Mouse (Mus musculus) embryo, embryonic 10 days (tissue): ENCODE results near the gene Adcy3.

Source experiments
- DNase-seq: peaks from one replicate; pipeline ENCODE4 v3.0.0-alpha.2; 2015; ENCODE audit warnings: low spot score

The Adcy3 gene

GRCm38 (mm10) chr12:4180507-4180906 is 47.6 kb downstream of the Adcy3 start:
- no peak for DNase-seq

GRCm38 (mm10) chr12:4184648-4185047 is 51.7 kb downstream of the Adcy3 start:
- peak; percentile 33 for DNase-seq

GRCm38 (mm10) chr12:4188171-4189059 is 55.5 kb downstream of the Adcy3 start:
- peak; percentile 62 for DNase-seq

- peak; percentile 63 for DNase-seq
These were observed 56.2 kb downstream of the Adcy3 start for GRCm38 (mm10) chr12:4189060-4189447.

- no peak for DNase-seq
These were observed 59.6 kb downstream of the Adcy3 start for GRCm38 (mm10) chr12:4192514-4192913.

GRCm38 (mm10) chr12:4193025-4193740 is 60.3 kb downstream of the Adcy3 start:
- peak; percentile 52 for DNase-seq

GRCm38 (mm10) chr12:4194643-4195042 is 61.7 kb downstream of the Adcy3 start:
- no peak for DNase-seq

GRCm38 (mm10) chr12:4198702-4199101 is 65.8 kb downstream of the Adcy3 start:
- no peak for DNase-seq

- DNase-seq = no peak
These were observed 66.4 kb downstream of the Adcy3 start for GRCm38 (mm10) chr12:4199271-4199670.

GRCm38 (mm10) chr12:4201454-4202200 is 68.7 kb downstream of the Adcy3 start:
- DNase-seq = no peak

GRCm38 (mm10) chr12:4202206-4202605 is 69.3 kb downstream of the Adcy3 start:
- no peak for DNase-seq

GRCm38 (mm10) chr12:4206106-4206505 is 73.2 kb downstream of the Adcy3 start:
- no peak for DNase-seq

- DNase-seq = peak; percentile 58
These were observed 75.7 kb downstream of the Adcy3 start for GRCm38 (mm10) chr12:4208405-4209133.

GRCm38 (mm10) chr12:4209196-4209595 is 76.3 kb downstream of the Adcy3 start:
- DNase-seq = no peak

- no peak for DNase-seq
These were observed 78.3 kb downstream of the Adcy3 start for GRCm38 (mm10) chr12:4211174-4211573.

- no peak for DNase-seq
These were observed 80.0 kb downstream of the Adcy3 start for GRCm38 (mm10) chr12:4212908-4213307.

GRCm38 (mm10) chr12:4230156-4230555 is 97.3 kb downstream of the Adcy3 start:
- DNase-seq = no peak

- no peak for DNase-seq
These were observed 99.9 kb downstream of the Adcy3 start for GRCm38 (mm10) chr12:4232777-4233176.

- DNase-seq = peak; percentile 98
These were observed 100.9 kb downstream of the Adcy3 start, which contains the start of the genes Ptrhd1 and Cenpo for GRCm38 (mm10) chr12:4233572-4234508. Gene Ptrhd1 (plus strand): TSS chr12:4234027. Gene Cenpo (minus strand): TSS chr12:4234294.

- DNase-seq = no peak
These were observed 104.6 kb downstream of the Adcy3 start for GRCm38 (mm10) chr12:4237481-4237880.
